Mouse (Mus musculus) lung, embryonic 14.5 days (tissue): ENCODE measurements around the gene Ltbp3. TPM values are rescaled to one million over a fixed set of nuclear protein-coding genes. Genes with fewer than 3 reads are reported as not detected.

Source experiments
- ATAC-seq: fragments of 200-750 bp; cut with Nextera tagmentation; 2 replicates; pipeline ENCODE4 v1.8.0; 2017; ENCODE audit warnings: mild to moderate bottlenecking, moderate TSS enrichment, moderate library complexity; ENCODE audit not compliant: insufficient read depth
- DNase-seq: peaks from one replicate; pipeline ENCODE4 v3.0.0-alpha.2; 2015
- H3K27ac ChIP-seq: fragments of 300-500 bp; sonication (generic); 2 replicates; pipeline ENCODE4 v1.5.1; 2014; ENCODE audit warnings: low read depth, mild to moderate bottlenecking, moderate library complexity
- H3K27me3 ChIP-seq: fragments of 300-500 bp; sonication (generic); 2 replicates; pipeline ENCODE4 v1.6.1; 2014; ENCODE audit warnings: low read length, control low read depth; ENCODE audit not compliant: insufficient read depth
- H3K36me3 ChIP-seq: fragments of 300-500 bp; sonication (generic); 2 replicates; pipeline ENCODE4 v1.6.1; 2014; ENCODE audit warnings: control low read depth; ENCODE audit not compliant: insufficient read depth
- H3K4me1 ChIP-seq: fragments of 300-500 bp; sonication (generic); 2 replicates; pipeline ENCODE4 v1.6.1; 2014; ENCODE audit warnings: antibody characterized with exemption, control low read depth; ENCODE audit not compliant: insufficient read depth
- H3K4me2 ChIP-seq: fragments of 300-500 bp; sonication (generic); 2 replicates; pipeline ENCODE4 v1.6.1; 2014; ENCODE audit warnings: mild to moderate bottlenecking
- H3K4me3 ChIP-seq: fragments of 300-500 bp; sonication (generic); 2 replicates; pipeline ENCODE4 v1.5.1; 2014; ENCODE audit warnings: low read depth, low read length
- H3K9ac ChIP-seq: fragments of 300-500 bp; sonication (generic); 2 replicates; pipeline ENCODE4 v1.6.1; 2014
- H3K9me3 ChIP-seq: fragments of 300-500 bp; sonication (generic); 2 replicates; pipeline ENCODE4 v1.6.1; 2016; ENCODE audit warnings: low read depth, low read length, control low read depth
- CTCF ChIP-seq: IDR thresholded peaks from 2 replicates; pipeline ENCODE4 v1.5.1; 2016; ENCODE audit warnings: antibody characterized with exemption, low read depth
- WGBS: fragments of 180-500 bp; shearing (Covaris S2); extraction: QIAGEN DNeasy Blood & Tissue Kit; methylation state at CpG from one replicate; pipeline ENCODE4 v1.1.7; 2014; 5-methylcytosine and 5-hydroxymethylcytosine counted together
- polyA plus RNA-seq: library from polyadenylated mRNA; unstranded; fragments of >200 nt; fragmentation: Nextera tagmentation; extraction: Ambion mirVana; gene quantifications from 2 replicates; pipeline ENCODE4 v1.2.1, GENCODE M21; 2014

The Ltbp3 gene
- polyA plus RNA-seq, 1 experiment from 2014 or later, result 51.8 TPM

GRCm38 (mm10) chr19:5742241-5742641, 1.5 kb downstream of the Ltbp3 start:
- no peaks in the 10 kb centered on the region for H3K9me3 ChIP-seq
- peaks cover 42% of the 10 kb centered on the region for H3K4me1 ChIP-seq
- H3K4me3 ChIP-seq, result peak overlapping the region; percentile 81
- H3K27ac ChIP-seq, result peak overlapping the region; percentile 96
- ATAC-seq, result peak; percentile 21
- no peak for DNase-seq
- TF ChIP-seq CTCF, result no peak
- 0 out of 2 replicates have a peak, but pooled peaks cover 4% of the 10 kb centered on the region for H3K36me3 ChIP-seq
- H3K27me3 ChIP-seq, result peaks cover 5% of the 10 kb centered on the region
- H3K4me2 ChIP-seq, result peak overlapping the region; percentile 97
- H3K9ac ChIP-seq, result peak overlapping the region; percentile 89
- WGBS, result under 1% methylated on average over 32 of the region's 32 CpGs

- Histone ChIP-seq H3K4me2 (peak overlapping the region; percentile 97), H3K4me1 (peaks cover 42% of the 10 kb centered on the region), H3K36me3 (peaks cover 11% of the 10 kb centered on the region; the same call in 1 of the 2 replicates), H3K27ac (no peak overlapping the region), H3K4me3 (peak overlapping the region; percentile 81), H3K27me3 (peaks cover 5% of the 10 kb centered on the region), H3K9me3 (no peaks in the 10 kb centered on the region), H3K9ac (peak overlapping the region; percentile 35; the same call in 1 of the 2 replicates)
- ATAC-seq (no peak), DNase-seq (peak; percentile 33)
- 39% methylated on average over 5 of the region's 5 CpGs for WGBS
- TF ChIP-seq CTCF, result no peak
Measured at GRCm38 (mm10) chr19:5743576-5743975, 2.9 kb downstream of the Ltbp3 start.

- DNase-seq (no peak), ATAC-seq (no peak)
- no peak overlapping the region for H3K27ac ChIP-seq
- no peaks in the 10 kb centered on the region for H3K9me3 ChIP-seq
- H3K4me3 ChIP-seq, result peak overlapping the region; percentile 20
- H3K4me2 ChIP-seq, result peak overlapping the region; percentile 60
- H3K9ac ChIP-seq, result peak overlapping the region; percentile 43
- H3K27me3 ChIP-seq, result peaks cover 20% of the 10 kb centered on the region
- H3K36me3 ChIP-seq, result peaks cover 20% of the 10 kb centered on the region; the same call in 1 of the 2 replicates
- H3K4me1 ChIP-seq, result peaks cover 32% of the 10 kb centered on the region
- WGBS, result 11% methylated on average over 35 of the region's 36 CpGs
- no peak for TF ChIP-seq CTCF
Measured at GRCm38 (mm10) chr19:5745756-5746710, 5.3 kb downstream of the Ltbp3 start.

GRCm38 (mm10) chr19:5746907-5747363, 6.2 kb downstream of the Ltbp3 start:
- WGBS, result 36% methylated on average over 12 of the region's 12 CpGs
- Histone ChIP-seq H3K4me3 (no peak overlapping the region), H3K4me1 (peaks cover 29% of the 10 kb centered on the region), H3K27ac (no peak overlapping the region), H3K27me3 (peaks cover 29% of the 10 kb centered on the region), H3K36me3 (peaks cover 28% of the 10 kb centered on the region; the same call in 1 of the 2 replicates), H3K9ac (no peak overlapping the region), H3K4me2 (no peak overlapping the region), H3K9me3 (no peaks in the 10 kb centered on the region)
- no peak for DNase-seq
- TF ChIP-seq CTCF, result no peak
- no peak for ATAC-seq

GRCm38 (mm10) chr19:5749476-5749875, 8.8 kb downstream of the Ltbp3 start:
- Histone ChIP-seq H3K27me3 (peaks cover 33% of the 10 kb centered on the region), H3K9ac (no peak overlapping the region), H3K27ac (no peak overlapping the region), H3K4me2 (no peak overlapping the region), H3K4me3 (no peak overlapping the region), H3K4me1 (peaks cover 16% of the 10 kb centered on the region), H3K9me3 (no peaks in the 10 kb centered on the region), H3K36me3 (peaks cover 44% of the 10 kb centered on the region; the same call in 1 of the 2 replicates)
- 73% methylated on average over 6 of the region's 6 CpGs for WGBS
- ATAC-seq (no peak), DNase-seq (no peak)
- no peak for TF ChIP-seq CTCF

- Histone ChIP-seq H3K9me3 (no peaks in the 10 kb centered on the region), H3K4me2 (no peak overlapping the region), H3K27ac (no peak overlapping the region), H3K4me3 (no peak overlapping the region), H3K9ac (no peak overlapping the region), H3K27me3 (peaks cover 27% of the 10 kb centered on the region), H3K36me3 (peaks cover 46% of the 10 kb centered on the region; the same call in 1 of the 2 replicates), H3K4me1 (peaks cover 8% of the 10 kb centered on the region)
- 20% methylated on average over 22 of the region's 22 CpGs for WGBS
- DNase-seq (no peak), ATAC-seq (no peak)
- no peak for TF ChIP-seq CTCF
Measured at GRCm38 (mm10) chr19:5750951-5751350, 10.2 kb downstream of the Ltbp3 start.

GRCm38 (mm10) chr19:5751742-5752141, 11.0 kb downstream of the Ltbp3 start:
- Histone ChIP-seq H3K9me3 (no peaks in the 10 kb centered on the region), H3K27me3 (peaks cover 27% of the 10 kb centered on the region), H3K4me3 (no peak overlapping the region), H3K4me2 (peak overlapping the region; percentile 10; the same call in 1 of the 2 replicates), H3K9ac (no peak overlapping the region), H3K36me3 (peaks cover 46% of the 10 kb centered on the region; the same call in 1 of the 2 replicates), H3K4me1 (peaks cover 5% of the 10 kb centered on the region; the same call in 1 of the 2 replicates), H3K27ac (no peak overlapping the region)
- ATAC-seq (peak; percentile 36; the same call in 1 of the 2 replicates), DNase-seq (peak; percentile 72)
- WGBS, result 8% methylated on average over 20 of the region's 20 CpGs
- no peak for TF ChIP-seq CTCF
